Mouse (Mus musculus) heart, postnatal 0 days (tissue): ENCODE data around the gene Macrod1.

Experiments used
- CTCF ChIP-seq: IDR thresholded peaks from 2 replicates; pipeline ENCODE4 v1.5.1; 2016; ENCODE audit warnings: antibody characterized with exemption, control low read depth, low read depth
- EP300 ChIP-seq: IDR thresholded peaks from 2 replicates; pipeline ENCODE4 v1.6.1; 2016; ENCODE audit warnings: antibody characterized with exemption, low read depth

DNA sequence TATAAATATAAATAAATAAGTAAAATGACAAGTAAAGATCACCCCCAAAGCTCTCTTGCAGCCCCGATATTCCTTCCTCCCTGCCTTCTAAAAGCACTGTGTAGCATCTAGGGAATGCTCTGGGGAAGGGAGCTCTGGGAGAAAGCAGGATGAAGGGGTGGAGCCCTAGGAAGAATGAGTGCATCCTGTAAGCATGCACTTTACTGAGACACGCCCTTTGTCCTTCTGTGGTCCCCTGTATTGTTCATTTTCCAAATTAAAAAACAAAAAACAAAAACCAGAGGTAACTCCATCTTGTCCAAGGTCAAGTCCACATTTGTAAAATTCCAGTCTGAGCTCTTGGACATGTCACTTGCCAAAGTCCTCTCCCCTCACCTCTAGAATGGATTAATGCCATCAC, 148.3 kb downstream of the Macrod1 start:
- TF ChIP-seq CTCF (no peak), EP300 (no peak)
